Mouse (Mus musculus) left cerebral cortex, postnatal 14 days (tissue): ENCODE measurements around the gene Ppif. TPM values are rescaled to one million over a fixed set of nuclear protein-coding genes. Genes with fewer than 3 reads are reported as not detected.

Experiments used
- DNase-seq, 2 experiments: peaks; one replicate each; pipeline ENCODE4 v3.0.0; 2021 to 2022; ENCODE audit warnings: low spot score in 2 of 2, mixed read lengths in 1 of 2
- intact Hi-C: fragments of 180-260 bp; cut with DNase I; formaldehyde crosslinking; loops from one replicate; pipeline ENCODE4 v1.15.1; 2025
- total RNA-seq, 2 experiments: library from RNA; stranded (reverse); gene quantifications; 2 replicates each; pipeline ENCODE4 v1.2.3; 2021

Gene Ppif
- total RNA-seq, 2 experiments from 2014 or later = 23.5 to 25.2 TPM

- DNase-seq = no peak
- intact Hi-C loops = no loop called here
Measured at GRCm38 (mm10) chr14:25725032-25725497, 31.1 kb downstream of the Ppif start.

- no peak for DNase-seq
- intact Hi-C loops = no loop called here
Measured at GRCm38 (mm10) chr14:25725690-25726089, 31.7 kb downstream of the Ppif start.

- intact Hi-C loops = no loop called here
- DNase-seq = peak in 1 of 2 experiments; percentile 47
Measured at GRCm38 (mm10) chr14:25726226-25727148, 32.5 kb downstream of the Ppif start.

GRCm38 (mm10) chr14:25727149-25727510 is 33.2 kb downstream of the Ppif start:
- intact Hi-C loops = no loop called here

GRCm38 (mm10) chr14:25734736-25735716 is 41.1 kb downstream of the Ppif start:
- DNase-seq = peak; percentile 39 to 47
- intact Hi-C loops = no loop called here

More at GRCm38 (mm10) chr14:25727149-25727510, 33.2 kb downstream of the Ppif start:
- no peak for DNase-seq

- intact Hi-C loops = no loop called here
- no peak for DNase-seq
Measured at GRCm38 (mm10) chr14:25736140-25736539, 42.2 kb downstream of the Ppif start.

GRCm38 (mm10) chr14:25736589-25736988 is 42.6 kb downstream of the Ppif start:
- intact Hi-C loops = no loop called here

GRCm38 (mm10) chr14:25738591-25739001 is 44.6 kb downstream of the Ppif start:
- intact Hi-C loops = no loop called here
- peak in 1 of 2 experiments; percentile 45 for DNase-seq

More at GRCm38 (mm10) chr14:25736589-25736988, 42.6 kb downstream of the Ppif start:
- peak; percentile 85 to 89 for DNase-seq

- peak; percentile 70 to 87 for DNase-seq
- intact Hi-C loops = no loop called here
Measured at GRCm38 (mm10) chr14:25739957-25740565, 46.1 kb downstream of the Ppif start.

- DNase-seq = no peak
- intact Hi-C loops = no loop called here
Measured at GRCm38 (mm10) chr14:25741211-25741610, 47.3 kb downstream of the Ppif start.

GRCm38 (mm10) chr14:25741840-25742367 is 48.0 kb downstream of the Ppif start:
- DNase-seq = no peak
- intact Hi-C loops = no loop called here

- no peak for DNase-seq
- intact Hi-C loops = no loop called here
Measured at GRCm38 (mm10) chr14:25742943-25743342, 49.0 kb downstream of the Ppif start.

- no peak for DNase-seq
- intact Hi-C loops = no loop called here
Measured at GRCm38 (mm10) chr14:25745365-25746184, 51.6 kb downstream of the Ppif start.

GRCm38 (mm10) chr14:25746371-25746770 is 52.4 kb downstream of the Ppif start:
- no peak for DNase-seq
- intact Hi-C loops = no loop called here

GRCm38 (mm10) chr14:25746971-25747945 is 53.3 kb downstream of the Ppif start:
- DNase-seq = no peak

GRCm38 (mm10) chr14:25747996-25748756 is 54.2 kb downstream of the Ppif start:
- intact Hi-C loops = no loop called here
- DNase-seq = no peak

More at GRCm38 (mm10) chr14:25746971-25747945, 53.3 kb downstream of the Ppif start:
- intact Hi-C loops = no loop called here
